Mouse (Mus musculus) ES-E14 (cell line): ENCODE data around the gene 4933417A18Rik.

ENCODE experiments used
- CHD2 ChIP-seq: IDR thresholded peaks from 2 replicates; pipeline ENCODE4 v1.6.1; 2014; ENCODE audit warnings: mild to moderate bottlenecking, low read depth, low read length, inconsistent platforms
- HCFC1 ChIP-seq: IDR thresholded peaks from 2 replicates; pipeline ENCODE4 v1.6.1; 2012; ENCODE audit warnings: low read length, inconsistent platforms, borderline replicate concordance; ENCODE audit not compliant: insufficient read depth
- MAFK ChIP-seq: IDR thresholded peaks from 2 replicates; pipeline ENCODE4 v1.6.1; 2014; ENCODE audit warnings: mild to moderate bottlenecking, low read depth, low read length, inconsistent platforms; ENCODE audit not compliant: insufficient read depth
- ZNF384 ChIP-seq: IDR thresholded peaks from 2 replicates; pipeline ENCODE4 v1.6.1; 2012; ENCODE audit warnings: low read depth, low read length, inconsistent platforms

GRCm38 (mm10) chr13:34956901-34957300 lies 32.7 kb downstream of the 4933417A18Rik start:
- TF ChIP-seq HCFC1 = no peak
- no peak for TF ChIP-seq ZNF384
- no peak for TF ChIP-seq CHD2
- no peak for TF ChIP-seq MAFK
